Mouse (Mus musculus) effector memory CD4-positive, alpha-beta T cell, adult 5 months (primary cell): ENCODE measurements around the gene 4921530L21Rik. TPM values are rescaled to one million over a fixed set of nuclear protein-coding genes. Genes with fewer than 3 reads are reported as not detected.

Experiments
- polyA plus RNA-seq: library from polyadenylated mRNA; unstranded; fragments of 100-300 nt; shearing (Covaris generic); gene quantifications from one replicate; pipeline ENCODE4 v1.2.1, GENCODE M21; 2017

4921530L21Rik gene
- not detected for polyA plus RNA-seq

DNA sequence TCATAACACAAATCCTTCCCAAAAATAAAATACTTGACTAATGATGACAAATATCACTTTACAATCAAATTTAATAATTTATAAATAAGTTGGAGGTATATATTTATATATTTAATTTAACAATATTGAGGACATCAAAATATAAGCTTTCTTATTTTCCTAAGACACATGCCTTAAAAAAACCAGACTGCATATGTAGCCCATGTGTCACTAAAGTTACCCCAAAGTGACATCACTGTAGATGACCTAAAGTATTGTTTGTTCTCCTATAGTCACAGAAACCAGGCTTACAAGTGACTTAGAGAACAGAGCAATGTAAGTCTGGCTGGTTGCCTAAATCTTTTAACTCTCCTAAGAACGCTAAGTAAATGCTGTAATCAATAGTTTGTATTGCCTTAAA is at the start of gene 4921530L21Rik:
4921530L21Rik (plus strand) TSS at position 301 of the 400 bp plus-strand sequence.

